Mouse (Mus musculus) forelimb bud, embryonic 11.5 days (tissue): ENCODE data around the gene Mbnl1.

ENCODE experiments used
- DNase-seq: peaks from one replicate; pipeline ENCODE4 v3.0.0-alpha.2; 2012; ENCODE audit warnings: low read depth, low spot score

Gene Mbnl1

GRCm38 (mm10) chr3:60516054-60516674 lies 43.5 kb downstream of the Mbnl1 start:
- DNase-seq, result no peak

DNA sequence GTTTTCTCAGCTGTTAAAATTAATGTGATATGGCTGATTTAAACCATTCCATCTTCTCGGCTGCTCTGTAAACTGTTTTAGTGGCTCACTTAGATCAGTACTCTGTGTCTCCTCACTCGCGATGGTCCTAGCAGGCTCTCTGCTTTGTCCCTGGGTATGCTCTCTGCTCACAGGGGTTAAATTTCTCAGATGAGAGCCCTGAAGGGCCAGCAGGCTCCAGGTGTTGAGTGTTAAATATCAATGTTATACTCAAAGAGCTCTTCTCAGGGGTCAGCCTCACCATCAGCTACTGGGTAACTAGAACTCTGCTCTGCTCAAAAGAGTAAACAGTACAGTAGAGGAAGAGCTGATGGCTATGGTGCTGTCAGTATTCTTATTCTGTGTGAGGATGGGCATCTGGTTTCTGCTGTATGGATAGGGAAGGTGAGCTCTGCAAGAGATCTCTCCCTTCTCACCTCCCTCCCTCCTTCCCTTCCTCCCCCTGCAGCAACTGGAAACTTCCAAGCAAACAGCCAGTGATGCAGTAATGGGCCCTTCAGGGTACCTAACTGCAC lies 44.7 kb downstream of the Mbnl1 start:
- DNase-seq, result no peak

DNA sequence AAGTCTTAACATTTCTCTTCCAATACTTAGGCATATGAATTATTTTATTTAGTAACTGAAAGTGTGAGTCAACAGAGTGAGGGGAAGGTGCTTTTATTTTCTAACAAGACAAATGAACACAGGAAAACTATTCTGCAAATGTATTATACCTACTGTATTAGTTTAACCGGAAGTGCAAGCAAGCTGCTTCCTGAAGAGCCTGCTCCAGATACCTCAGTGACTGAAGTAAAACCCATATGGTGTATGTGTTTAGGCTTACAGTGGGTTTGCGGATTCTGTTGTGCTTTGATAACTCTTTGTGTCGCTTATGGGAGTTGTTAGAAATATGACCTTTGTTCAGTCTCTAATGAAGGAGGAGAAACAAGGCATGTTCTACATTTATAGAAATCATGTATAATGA lies 46.7 kb downstream of the Mbnl1 start:
- no peak for DNase-seq

GRCm38 (mm10) chr3:60524127-60524526 lies 51.5 kb downstream of the Mbnl1 start:
- DNase-seq, result no peak

DNA sequence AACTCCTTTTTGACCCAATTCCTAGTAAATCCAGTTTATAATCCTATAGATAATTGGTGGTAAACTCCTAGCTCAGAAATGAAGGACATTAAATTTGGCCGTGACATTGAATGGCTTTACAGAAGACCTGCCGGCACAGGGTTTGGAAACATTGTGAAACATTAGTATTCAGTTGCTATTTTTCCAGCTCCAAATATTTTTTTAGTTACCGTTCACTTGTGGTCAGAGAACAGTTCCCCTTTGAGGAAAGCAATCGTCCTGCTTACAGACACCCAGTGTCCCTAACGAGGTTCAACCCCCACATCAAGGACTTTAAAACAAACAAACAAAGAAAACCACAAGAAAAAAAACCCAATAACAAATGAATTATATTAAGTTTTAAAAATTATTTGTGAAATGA lies 58.7 kb downstream of the Mbnl1 start:
- no peak for DNase-seq

- DNase-seq, result no peak
Measured at GRCm38 (mm10) chr3:60531826-60532225, 59.2 kb downstream of the Mbnl1 start.

- DNase-seq, result no peak
Measured at GRCm38 (mm10) chr3:60535224-60535623, 62.6 kb downstream of the Mbnl1 start.

DNA sequence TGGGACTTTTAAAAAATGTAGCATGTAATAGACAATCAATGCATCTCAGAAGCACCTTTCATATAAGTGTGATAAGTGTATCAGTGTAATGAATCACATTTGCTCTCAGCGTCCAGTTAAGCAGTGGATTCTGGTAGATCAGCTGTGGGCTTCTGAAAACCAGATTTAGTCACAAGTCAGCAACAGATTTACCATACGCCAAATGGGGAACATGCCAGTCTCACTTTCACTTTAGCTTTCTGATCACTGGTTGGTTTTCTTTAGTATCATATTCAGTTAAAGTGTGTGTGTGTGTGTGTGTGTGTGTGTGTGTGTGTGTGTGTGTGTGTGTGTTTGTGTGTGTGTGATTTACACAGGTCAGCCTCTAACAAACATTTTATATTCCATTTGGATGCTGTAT lies 64.4 kb downstream of the Mbnl1 start:
- no peak for DNase-seq

- DNase-seq, result no peak
Measured at GRCm38 (mm10) chr3:60538214-60538971, 65.8 kb downstream of the Mbnl1 start.

DNA sequence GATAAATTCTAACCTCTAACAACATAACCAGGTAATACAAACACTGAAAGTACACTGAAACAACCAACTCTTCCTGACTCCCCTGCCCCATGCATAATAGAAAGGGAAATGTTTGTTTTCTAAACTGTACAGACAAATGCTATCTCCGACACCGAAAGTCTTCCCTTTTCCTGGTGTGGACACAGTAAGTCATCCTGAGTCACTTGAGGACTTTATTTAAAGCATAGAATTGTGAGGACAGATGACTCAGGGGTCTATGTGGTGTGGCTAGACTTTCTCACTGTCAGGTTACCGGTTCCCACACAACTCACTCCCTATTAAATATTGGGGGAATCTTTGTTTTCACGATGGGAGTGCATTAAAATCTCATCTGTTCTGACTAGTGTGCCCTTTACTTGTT lies 68.5 kb downstream of the Mbnl1 start:
- no peak for DNase-seq

DNA sequence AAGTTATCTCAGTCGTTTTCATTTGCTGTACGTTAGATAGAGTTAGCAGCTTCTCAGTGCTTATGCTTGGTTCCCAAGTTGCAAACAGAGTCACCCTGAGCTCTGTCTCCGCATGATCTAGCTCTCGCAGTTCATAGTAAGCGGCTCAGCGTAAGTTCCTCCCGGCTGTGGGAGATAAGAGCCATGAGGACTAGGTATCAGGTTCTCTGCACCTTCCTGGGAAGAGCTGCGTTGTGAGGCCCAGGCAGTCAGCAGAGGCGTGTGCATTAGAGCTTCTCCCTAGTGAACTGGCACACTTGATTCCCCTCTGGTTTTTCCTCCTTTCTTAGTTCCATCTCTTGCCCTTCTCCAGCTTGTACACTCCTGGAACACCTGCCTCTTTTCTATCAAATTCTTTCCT lies 73.6 kb downstream of the Mbnl1 start:
- no peak for DNase-seq

DNA sequence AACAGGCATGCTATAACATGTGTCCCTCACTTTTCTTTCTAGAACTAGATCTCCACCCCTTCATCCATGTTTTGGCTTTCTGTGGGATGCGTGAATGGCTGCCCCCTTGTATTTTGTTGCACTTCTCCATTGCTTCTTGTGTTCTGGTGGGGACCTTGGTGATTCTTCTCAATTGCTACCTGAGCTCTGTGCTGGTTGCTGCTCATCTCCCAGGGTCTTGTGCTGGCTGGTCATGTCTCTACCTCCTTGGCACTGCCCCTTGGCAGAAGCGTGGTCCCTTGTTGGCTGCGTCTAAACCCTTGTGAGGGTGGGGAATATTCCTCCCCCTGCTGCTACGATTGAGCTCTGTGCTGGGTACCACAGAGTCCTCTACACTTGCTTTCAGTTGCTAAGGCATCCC lies 74.3 kb downstream of the Mbnl1 start:
- DNase-seq, result no peak

GRCm38 (mm10) chr3:60550492-60550891 lies 77.9 kb downstream of the Mbnl1 start:
- DNase-seq, result no peak

- DNase-seq, result no peak
Measured at GRCm38 (mm10) chr3:60551650-60552049, 79.0 kb downstream of the Mbnl1 start.

DNA sequence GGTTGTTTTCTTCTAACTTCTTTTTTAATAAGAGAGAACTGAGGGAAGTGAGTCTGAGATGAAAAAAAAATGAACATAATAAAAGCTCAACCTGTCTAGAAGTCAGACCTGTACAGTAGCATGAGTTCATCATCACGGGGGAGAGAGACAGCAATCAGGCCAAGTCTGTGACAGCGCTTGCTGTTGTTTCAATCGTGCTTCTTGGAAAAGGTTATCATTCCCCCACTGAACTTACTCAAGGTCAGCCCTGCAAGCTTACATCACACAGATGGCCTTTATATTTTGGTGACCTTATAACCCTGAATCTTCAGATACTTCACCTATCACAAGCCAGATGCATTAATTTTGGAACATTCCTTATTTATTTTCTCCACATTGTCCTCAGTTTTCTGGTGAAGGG lies 80.4 kb downstream of the Mbnl1 start:
- no peak for DNase-seq

- no peak for DNase-seq
Measured at GRCm38 (mm10) chr3:60556596-60556995, 84.0 kb downstream of the Mbnl1 start.

- DNase-seq, result no peak
Measured at GRCm38 (mm10) chr3:60558252-60558862, 85.7 kb downstream of the Mbnl1 start.

DNA sequence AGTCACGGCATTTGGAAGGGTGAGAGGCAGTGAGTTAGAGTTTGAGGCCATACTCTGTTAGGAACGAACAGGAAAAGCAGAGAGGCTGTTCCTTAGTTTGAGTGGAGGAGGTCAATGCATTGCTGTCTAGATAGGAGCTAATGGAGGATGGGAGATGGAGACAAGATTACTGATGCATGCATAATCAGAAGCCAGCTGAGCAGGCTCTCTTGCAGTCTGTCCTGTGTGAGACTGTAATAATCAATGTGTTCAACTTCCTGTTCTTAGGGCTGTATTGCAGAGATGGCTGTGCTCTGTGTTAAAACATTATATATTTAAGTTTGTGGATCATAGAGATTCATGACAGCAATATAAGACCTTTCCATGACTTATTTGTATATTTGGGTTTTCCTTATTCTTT lies 87.1 kb downstream of the Mbnl1 start:
- no peak for DNase-seq

GRCm38 (mm10) chr3:60563529-60564243 lies 91.1 kb downstream of the Mbnl1 start:
- DNase-seq, result no peak

DNA sequence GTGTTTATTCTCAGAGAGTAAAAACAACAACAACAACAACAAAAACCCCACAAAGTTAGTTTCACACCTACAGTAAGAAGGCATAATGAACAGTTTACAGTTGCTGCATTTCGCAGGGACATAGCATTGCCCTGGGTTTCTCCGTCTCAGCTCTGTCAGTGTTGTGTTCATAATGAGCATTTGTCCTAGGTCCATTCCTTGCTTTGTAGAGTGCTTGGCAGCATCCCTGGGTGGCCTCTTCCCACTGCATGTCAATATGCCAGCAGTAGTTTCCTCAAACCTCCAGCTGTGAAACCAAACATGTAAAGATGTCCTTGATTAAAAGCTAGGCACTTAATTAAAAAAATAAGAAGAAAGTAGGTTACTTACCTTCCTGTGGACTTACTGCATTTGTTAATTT lies 91.6 kb downstream of the Mbnl1 start:
- no peak for DNase-seq

DNA sequence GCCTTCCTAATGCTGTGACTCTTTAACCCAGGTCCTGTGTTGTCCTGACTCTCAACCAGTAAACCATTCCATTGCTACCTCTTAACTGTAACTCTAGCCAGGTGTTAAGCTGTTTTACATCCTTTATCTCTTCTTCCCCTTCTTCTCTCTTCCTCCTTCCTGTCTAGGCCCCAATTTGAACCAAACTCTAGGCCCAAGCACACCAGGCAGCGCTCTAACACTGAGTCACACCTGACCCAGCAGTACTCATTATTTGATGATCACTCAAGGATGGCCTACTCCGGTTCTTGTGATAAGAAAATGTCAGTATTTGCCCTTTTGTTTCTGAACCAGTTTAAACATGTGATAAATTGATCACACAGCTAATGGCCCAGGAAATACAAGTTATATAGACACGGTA lies 92.6 kb downstream of the Mbnl1 start:
- DNase-seq, result no peak

DNA sequence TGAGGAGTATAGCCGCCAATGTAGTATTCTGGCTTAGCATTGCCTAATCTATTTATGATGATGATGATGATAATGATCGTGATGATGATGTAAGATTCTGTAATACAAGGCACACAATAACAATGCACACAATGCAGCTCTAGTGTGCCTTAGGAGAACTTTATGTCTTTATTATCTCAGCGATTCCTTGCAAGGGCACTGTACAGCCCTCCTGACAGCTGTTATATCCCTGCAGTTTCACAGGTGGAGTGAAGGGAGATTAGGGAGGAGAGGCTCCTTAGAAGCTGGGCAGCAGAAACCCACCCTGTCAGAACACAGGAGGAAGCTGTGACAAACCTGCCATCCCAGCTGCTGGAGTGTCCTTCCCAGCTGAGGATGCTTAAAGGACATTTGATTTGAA lies 93.3 kb downstream of the Mbnl1 start:
- DNase-seq, result no peak
